Comparison of ENCODE assay signal across 8 mouse cellular contexts in genomic region chr3:130689630-130690029, GRCm38 (mm10). TPM values are rescaled to one million over a fixed set of nuclear protein-coding genes. Genes with fewer than 3 reads are reported as not detected.
DNase-seq lines count a peak whose midpoint lies in the region; ATAC-seq and TF ChIP-seq lines count a peak whose summit lies in the region.

No protein-coding gene starts in this region.

- no peak overlapping the region for H3K9ac ChIP-seq in forebrain, embryonic 12.5 days
- H3K9ac ChIP-seq in hindbrain, embryonic 13.5 days, result no peak overlapping the region

- TF ChIP-seq CTCF in G1E (IDR thresholded peaks at IDR 0.05; ENCODE audit: low read depth, low read length), result peak; percentile 53; the same call in 1 of the 2 replicates
- TF ChIP-seq CTCF in brain, embryonic 14.5 days (IDR thresholded peaks at IDR 0.05; ENCODE audit: borderline replicate concordance, extremely low read depth, insufficient read depth, insufficient read length), result peak; percentile 88

- no peaks in the 10 kb centered on the region for H3K9me3 ChIP-seq in G1E (replicated peaks)
- H3K9me3 ChIP-seq in forebrain, embryonic 12.5 days, result no peaks in the 10 kb centered on the region
- H3K9me3 ChIP-seq in hindbrain, embryonic 13.5 days, result no peaks in the 10 kb centered on the region

- H3K4me2 ChIP-seq in forebrain, embryonic 12.5 days, result no peak overlapping the region
- peak overlapping the region; percentile 31 for H3K4me2 ChIP-seq in hindbrain, embryonic 13.5 days

- no peak overlapping the region for H3K27ac ChIP-seq in forebrain, embryonic 12.5 days
- no peak overlapping the region for H3K27ac ChIP-seq in hindbrain, embryonic 13.5 days

- H3K4me1 ChIP-seq in G1E (ENCODE audit: insufficient read depth, low read depth, low read length), result peaks cover 33% of the 10 kb centered on the region
- peaks cover 8% of the 10 kb centered on the region for H3K4me1 ChIP-seq in forebrain, embryonic 12.5 days
- H3K4me1 ChIP-seq in hindbrain, embryonic 13.5 days (replicated peaks), result peaks cover 12% of the 10 kb centered on the region

- peaks cover 8% of the 10 kb centered on the region for H3K36me3 ChIP-seq in G1E (replicated peaks)
- H3K36me3 ChIP-seq in forebrain, embryonic 12.5 days (replicated peaks), result peaks cover 1% of the 10 kb centered on the region
- peaks cover 2% of the 10 kb centered on the region for H3K36me3 ChIP-seq in hindbrain, embryonic 13.5 days

- H3K27me3 ChIP-seq in G1E (ENCODE audit: insufficient read depth, low read length), result no peaks in the 10 kb centered on the region
- no peaks in the 10 kb centered on the region for H3K27me3 ChIP-seq in forebrain, embryonic 12.5 days
- H3K27me3 ChIP-seq in hindbrain, embryonic 13.5 days, result no peaks in the 10 kb centered on the region

- no peak for ATAC-seq in G1E (ENCODE audit: extremely low read depth, insufficient number of reproducible peaks, low FRiP score, poor library complexity, severe bottlenecking)
- peak; percentile 75 for ATAC-seq in forebrain, embryonic 12.5 days (ENCODE audit: low FRiP score)
- peak; percentile 76 for ATAC-seq in hindbrain, embryonic 13.5 days (ENCODE audit: low FRiP score)

- DNase-seq in G1E (ENCODE audit: low spot score), result peak; percentile 23
- DNase-seq in brain, embryonic 14.5 days (ENCODE audit: low read depth), result peak; percentile 89
- DNase-seq in left cerebral cortex, adult 11 months (ENCODE audit: low spot score), result peak; percentile 69
- peak; percentile 82 for DNase-seq in lung, postnatal 36 days
- DNase-seq in right cerebral cortex, adult 2 months (ENCODE audit: low spot score in 2 of 2), result peak; percentile 94
- peak; percentile 75 for DNase-seq in urinary bladder, postnatal 25 days (ENCODE audit: low spot score)

- 22% methylated on average over 12 of the region's 12 CpGs for WGBS in forebrain, embryonic 12.5 days
- 20% methylated on average over 12 of the region's 12 CpGs for WGBS in hindbrain, embryonic 13.5 days

- TF ChIP-seq POLR2A in brain, embryonic 14.5 days (IDR thresholded peaks at IDR 0.05; ENCODE audit: borderline replicate concordance, extremely low read depth, insufficient read depth, insufficient read length, poor library complexity, severe bottlenecking), result no peak

- no peak overlapping the region for H3K4me3 ChIP-seq in G1E (ENCODE audit: low read depth, low read length)
- H3K4me3 ChIP-seq in forebrain, embryonic 12.5 days (replicated peaks), result no peak overlapping the region
- no peak overlapping the region for H3K4me3 ChIP-seq in hindbrain, embryonic 13.5 days

RNA-seq across cellular contexts. Expression of gene Ostc, which starts 19.6 kb away (rescaled TPM):
- total RNA-seq in G1E (2014; fragmentation: Nextera tagmentation) (141 and 182 TPM in 2 replicates), G1E (2017) (238 and 252 TPM in 2 replicates)
- polyA plus RNA-seq in G1E (2012), result 24.6 and 32.9 TPM in 2 replicates
- 123 and 139 TPM in 2 replicates for polyA plus RNA-seq in brain, embryonic 14.5 days (2012; rRNA removed)
- polyA plus RNA-seq in forebrain, embryonic 12.5 days (2016; fragmentation: Nextera tagmentation; extraction: Ambion mirVana), result 250 and 263 TPM in 2 replicates
- 241 and 242 TPM in 2 replicates for polyA plus RNA-seq in hindbrain, embryonic 13.5 days (2015; fragmentation: Nextera tagmentation; extraction: Ambion mirVana)

RNA-seq across cellular contexts. Expression of gene Rpl34, which starts 40.6 kb away (rescaled TPM):
- total RNA-seq in G1E (2014; fragmentation: Nextera tagmentation) (257 and 272 TPM in 2 replicates), G1E (2017) (454 and 597 TPM in 2 replicates)
- polyA plus RNA-seq in G1E (2012), result 99.8 and 105 TPM in 2 replicates
- 1,791 and 2,202 TPM in 2 replicates for polyA plus RNA-seq in brain, embryonic 14.5 days (2012; rRNA removed)
- 584 and 658 TPM in 2 replicates for polyA plus RNA-seq in forebrain, embryonic 12.5 days (2016; fragmentation: Nextera tagmentation; extraction: Ambion mirVana)
- polyA plus RNA-seq in hindbrain, embryonic 13.5 days (2015; fragmentation: Nextera tagmentation; extraction: Ambion mirVana), result 626 and 633 TPM in 2 replicates

Comparison
In these comparisons a context has a peak if more than half of its experiments do, and no peak if none do; other contexts are left out.
1. DNase-seq: peak in every context shown above with its lines; median percentile 94 in right cerebral cortex, adult 2 months; 89 in brain, embryonic 14.5 days; 82 in lung, postnatal 36 days; 75 in urinary bladder, postnatal 25 days; 69 in left cerebral cortex, adult 11 months; 23 in G1E.